Mouse (Mus musculus) natural killer cell, adult 2 months (primary cell): ENCODE measurements around the gene Prpf8.
"Not testable (repeated sequence)": the region's sequence is repeated elsewhere in the genome, so short reads cannot be mapped to it uniquely, and the experiment has no call there.

Experiments used
- DNase-seq, 2 experiments: peaks; one replicate each; pipeline ENCODE4 v3.0.0; 2022; ENCODE audit warnings: low spot score in 2 of 2

Prpf8 gene

GRCm38 (mm10) chr11:75533314-75534015 is 46.8 kb downstream of the Prpf8 start:
- peak in 1 of 2 experiments; percentile 18 for DNase-seq

- no peak for DNase-seq
These were observed 47.8 kb downstream of the Prpf8 start for GRCm38 (mm10) chr11:75534286-75535033.

- no peak for DNase-seq
These were observed 48.6 kb downstream of the Prpf8 start for GRCm38 (mm10) chr11:75535106-75535795.

GRCm38 (mm10) chr11:75536255-75537024 is 49.8 kb downstream of the Prpf8 start:
- DNase-seq, result no peak

DNA sequence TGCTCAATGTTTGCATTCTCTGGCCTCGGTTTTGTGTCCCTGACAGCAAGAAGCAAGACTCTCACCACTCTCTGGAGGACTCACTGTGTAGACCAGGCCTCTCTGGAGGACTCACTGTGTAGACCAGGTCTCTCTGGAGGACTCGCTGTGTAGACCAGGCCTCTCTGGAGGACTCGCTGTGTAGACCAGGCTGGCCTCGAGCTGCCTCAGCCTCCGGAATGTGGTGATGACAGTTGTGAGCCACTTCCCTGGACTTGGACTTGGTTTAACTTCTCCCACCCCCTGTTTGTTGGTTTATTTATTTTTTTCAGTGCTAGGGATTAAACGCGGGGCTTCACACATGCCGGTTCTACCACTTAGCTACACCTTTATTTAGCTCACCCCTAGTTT is 50.4 kb downstream of the Prpf8 start:
- no peak for DNase-seq

DNA sequence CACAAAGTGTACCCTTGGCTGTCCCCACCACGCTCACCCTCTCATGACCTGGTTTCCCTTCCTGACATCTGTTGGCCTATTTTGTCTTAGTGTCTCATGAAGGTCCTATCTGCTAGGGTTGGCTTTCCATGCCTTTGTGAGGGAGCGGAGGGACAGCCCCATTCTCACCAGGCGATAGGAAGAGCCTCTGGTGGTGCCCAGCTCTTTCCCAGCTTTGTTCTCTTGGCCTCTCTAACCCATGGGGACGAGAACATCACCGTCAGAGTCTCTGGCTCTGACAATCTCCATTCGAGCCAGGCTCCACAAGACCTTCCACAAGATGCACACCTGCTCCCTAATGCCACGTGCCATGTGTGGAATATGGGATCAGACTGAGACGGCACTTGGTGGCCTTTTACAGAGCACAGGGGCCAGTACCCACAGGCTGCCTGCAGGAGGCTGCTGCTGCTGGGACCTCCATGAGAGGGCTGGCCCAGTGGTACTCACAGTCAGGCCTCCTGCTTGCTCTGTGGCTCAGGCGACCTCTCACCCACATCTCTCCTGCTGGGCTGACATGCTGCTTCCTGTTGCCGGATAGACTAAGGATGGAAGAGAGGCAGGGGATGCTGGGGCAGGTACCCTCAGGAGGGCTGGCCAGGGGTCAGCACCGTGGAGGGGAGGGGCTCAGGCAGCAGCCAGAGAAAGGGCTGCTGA is 51.0 kb downstream of the Prpf8 start:
- peak; percentile 26 to 41 for DNase-seq

GRCm38 (mm10) chr11:75538184-75538969 is 51.8 kb downstream of the Prpf8 start:
- DNase-seq, result no peak

- DNase-seq, result peak; percentile 14 to 32
These were observed 52.3 kb downstream of the Prpf8 start for GRCm38 (mm10) chr11:75538970-75539299.

GRCm38 (mm10) chr11:75540209-75540608 is 53.6 kb downstream of the Prpf8 start:
- no peak for DNase-seq

GRCm38 (mm10) chr11:75540710-75541581 is 54.3 kb downstream of the Prpf8 start:
- DNase-seq, result peak in 1 of 2 experiments; percentile 7

- DNase-seq, result no peak
These were observed 58.1 kb downstream of the Prpf8 start for GRCm38 (mm10) chr11:75544713-75545112.

GRCm38 (mm10) chr11:75546057-75546456 is 59.4 kb downstream of the Prpf8 start:
- DNase-seq, result no peak

GRCm38 (mm10) chr11:75549658-75550111 is 63.1 kb downstream of the Prpf8 start:
- no peak for DNase-seq

DNA sequence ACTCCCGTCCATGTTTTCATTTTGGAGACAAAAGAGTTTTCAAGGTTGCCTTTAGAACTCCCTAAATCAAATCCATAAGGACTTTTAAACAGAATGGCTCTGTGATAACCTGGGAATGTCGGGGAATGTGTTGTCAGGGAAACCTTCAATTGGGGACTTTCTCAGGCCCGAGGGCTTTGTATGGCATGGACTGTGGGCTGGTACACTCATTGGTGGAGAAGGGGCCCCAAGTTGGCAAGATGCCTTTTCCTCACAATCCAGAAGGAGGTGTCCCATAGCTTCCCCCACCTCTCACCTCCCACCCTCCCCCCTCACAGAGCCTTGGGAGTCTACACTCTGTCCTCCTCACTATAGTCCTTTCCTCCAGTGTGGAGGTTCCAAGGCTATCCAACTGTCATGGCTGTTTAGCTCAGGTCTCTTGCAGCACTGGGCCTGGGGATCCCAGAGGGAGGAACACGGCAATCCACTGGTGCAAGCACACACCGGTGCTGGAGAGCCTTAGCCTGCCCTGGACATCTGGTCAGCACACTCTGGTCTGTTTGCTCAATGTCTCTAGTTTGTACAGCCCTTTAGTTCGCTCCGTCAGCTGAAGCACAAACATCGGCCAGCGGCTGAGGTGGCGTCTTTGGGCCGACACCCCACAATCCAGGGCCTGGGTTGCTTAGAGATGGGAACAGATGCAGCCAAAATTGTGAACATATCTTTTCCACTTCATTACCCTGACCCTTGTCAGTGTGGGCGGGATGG is 63.8 kb downstream of the Prpf8 start:
- DNase-seq, result no peak

- DNase-seq, result no peak
These were observed 64.7 kb downstream of the Prpf8 start for GRCm38 (mm10) chr11:75551321-75551720.

GRCm38 (mm10) chr11:75551961-75552441 is 65.4 kb downstream of the Prpf8 start:
- no peak for DNase-seq

DNA sequence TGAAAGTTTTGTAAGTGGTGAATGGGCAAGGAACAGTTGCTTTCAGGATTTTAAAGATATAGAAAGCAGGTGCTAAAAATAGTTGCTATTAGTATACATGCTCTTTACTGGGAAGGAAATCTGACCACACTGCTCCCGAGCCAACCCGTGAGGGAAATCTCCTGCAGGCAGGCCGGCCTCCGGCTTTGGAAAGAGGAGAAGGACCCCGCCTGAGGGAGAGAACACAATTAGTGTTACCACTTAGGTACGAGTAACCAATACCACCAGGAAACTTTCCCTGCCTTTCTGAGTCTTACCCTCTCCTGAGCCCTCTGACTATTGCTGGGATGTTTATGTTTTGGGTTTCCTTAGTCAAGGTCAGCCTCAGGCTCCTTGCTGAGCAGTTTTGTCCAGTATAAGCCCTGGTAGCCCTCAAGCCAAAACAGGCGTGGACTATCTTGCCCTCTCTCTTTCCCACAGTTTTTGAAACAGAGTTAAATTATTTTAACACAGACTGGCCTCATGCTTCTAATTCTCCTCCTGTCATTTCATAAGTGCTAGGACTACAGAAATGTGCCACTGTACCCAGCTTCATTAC is 66.4 kb downstream of the Prpf8 start:
- no peak for DNase-seq

DNA sequence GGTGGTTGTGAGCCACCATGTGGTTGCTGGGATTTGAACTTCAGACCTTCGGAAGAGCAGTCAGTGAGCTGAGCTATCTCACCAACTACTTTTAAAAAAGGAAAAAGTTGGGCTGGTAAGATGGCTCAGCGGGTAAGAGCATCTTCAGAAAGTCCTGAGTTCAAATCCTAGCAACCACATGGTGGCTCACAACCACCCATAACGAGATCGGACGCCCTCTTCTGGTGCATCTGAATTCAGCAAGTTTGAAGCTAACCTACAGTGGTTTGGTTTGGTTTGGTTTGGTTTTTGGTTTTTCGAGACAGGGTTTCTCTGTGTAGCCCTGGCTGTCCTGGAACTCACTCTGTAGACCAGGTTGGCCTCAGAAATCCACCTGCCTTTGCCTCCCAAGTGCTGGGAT is 69.4 kb downstream of the Prpf8 start:
- DNase-seq, result not testable (repeated sequence)
